Comparison of ENCODE assay signal across 12 mouse cellular contexts in genomic region chr17:66405601-66406000, GRCm38 (mm10). TPM values are rescaled to one million over a fixed set of nuclear protein-coding genes. Genes with fewer than 3 reads are reported as not detected.
A peak's percentile ranks its signal among the peaks of the same experiment; 100 is the strongest.
DNase-seq lines count a peak whose midpoint lies in the region; ATAC-seq and TF ChIP-seq lines count a peak whose summit lies in the region.
"Had no signal": no experiment of that assay in that cellular context is flagged by ENCODE, and none has a peak within 500 bp of the region (broad histone marks: within the 10 kb centered on the region; RNA-seq: fewer than 3 reads in every experiment).

No protein-coding gene starts in this region.

- H3K36me3 ChIP-seq in heart, embryonic 15.5 days: no peaks in the 10 kb centered on the region
- H3K36me3 ChIP-seq in heart, adult 2 months (ENCODE audit: control insufficient read depth, insufficient read depth, low read length): no peaks in the 10 kb centered on the region
- no peaks in the 10 kb centered on the region for H3K36me3 ChIP-seq in testis, adult 2 months (ENCODE audit: control insufficient read depth, insufficient read depth, low read length)
- H3K36me3 ChIP-seq in limb, embryonic 12.5 days: peaks cover 9% of the 10 kb centered on the region; the same call in 1 of the 2 replicates
- H3K36me3 ChIP-seq: liver, embryonic 13.5 days had no signal

- no peaks in the 10 kb centered on the region for H3K79me2 ChIP-seq in heart, adult 2 months (replicated peaks; ENCODE audit: control insufficient read depth, insufficient read depth, low read length)

- H3K9ac ChIP-seq in heart, embryonic 15.5 days: no peak overlapping the region
- no peak overlapping the region for H3K9ac ChIP-seq in heart, adult 2 months (ENCODE audit: low read depth, low read length)
- no peak overlapping the region for H3K9ac ChIP-seq in limb, embryonic 12.5 days (replicated peaks)
- H3K9ac ChIP-seq: liver, embryonic 13.5 days had no signal

- peak overlapping the region; percentile 48 for H3K4me2 ChIP-seq in heart, embryonic 15.5 days
- H3K4me2 ChIP-seq in limb, embryonic 12.5 days: peak overlapping the region; percentile 32
- H3K4me2 ChIP-seq: liver, embryonic 13.5 days had no signal

- H3K4me3 ChIP-seq in heart, embryonic 15.5 days: peak overlapping the region; percentile 2; the same call in 1 of the 2 replicates
- no peak overlapping the region for H3K4me3 ChIP-seq in heart, adult 2 months
- H3K4me3 ChIP-seq in testis, adult 2 months (ENCODE audit: control insufficient read depth, low read depth, low read length): no peak overlapping the region
- H3K4me3 ChIP-seq in limb, embryonic 12.5 days (replicated peaks): no peak overlapping the region
- H3K4me3 ChIP-seq: liver, embryonic 13.5 days had no signal

- ATAC-seq in heart, embryonic 15.5 days (replicated peaks; ENCODE audit: insufficient number of reproducible peaks, insufficient read depth, low FRiP score, low read depth): no peak
- ATAC-seq in limb, embryonic 12.5 days (ENCODE audit: insufficient number of reproducible peaks, insufficient read depth, low FRiP score, low TSS enrichment, low read depth): no peak

- no peak for TF ChIP-seq POLR2A in heart, adult 2 months (IDR thresholded peaks at IDR 0.05; ENCODE audit: insufficient read depth, low read depth, low read length)
- TF ChIP-seq POLR2A in testis, adult 2 months (IDR thresholded peaks at IDR 0.05; ENCODE audit: control insufficient read depth, low read depth, low read length): no peak

- intact Hi-C loops in heart, adult 2 months (cut with DNase I): no loop called here

- H3K9me3 ChIP-seq in heart, embryonic 15.5 days (replicated peaks): no peaks in the 10 kb centered on the region
- H3K9me3 ChIP-seq in limb, embryonic 12.5 days: no peaks in the 10 kb centered on the region
- H3K9me3 ChIP-seq: liver, embryonic 13.5 days had no signal

- peaks cover 26% of the 10 kb centered on the region for H3K4me1 ChIP-seq in heart, embryonic 15.5 days (replicated peaks)
- H3K4me1 ChIP-seq in heart, adult 2 months (ENCODE audit: control insufficient read depth, insufficient read depth, low read length): peaks cover 3% of the 10 kb centered on the region; the same call in 1 of the 2 replicates
- H3K4me1 ChIP-seq in testis, adult 2 months (ENCODE audit: control insufficient read depth, insufficient read depth, low read length): no peaks in the 10 kb centered on the region; the same call in 1 of the 2 replicates
- peaks cover 33% of the 10 kb centered on the region for H3K4me1 ChIP-seq in limb, embryonic 12.5 days (replicated peaks)
- H3K4me1 ChIP-seq: liver, embryonic 13.5 days had no signal

- TF ChIP-seq CTCF in heart, adult 2 months (IDR thresholded peaks at IDR 0.05): no peak
- TF ChIP-seq CTCF in testis, adult 2 months (IDR thresholded peaks at IDR 0.05; ENCODE audit: control insufficient read depth, insufficient read depth, insufficient replicate concordance, low read depth, low read length): no peak

- DNase-seq in heart, adult 2 months: no peak
- no peak for DNase-seq in testis, postnatal 10 days (ENCODE audit: low spot score)
- no peak for DNase-seq in ovary, postnatal 14 days (ENCODE audit: low spot score)
- DNase-seq in adrenal gland, postnatal 14 days: no peak
- no peak for DNase-seq in frontal cortex, adult 2 months (ENCODE audit: extremely low spot score in 1 of 2, low spot score in 1 of 2)
- DNase-seq: heart, adult 11 months; liver, embryonic 13.5 days; thymus, adult 18-20 months had no signal

- no peaks in the 10 kb centered on the region for H3K27me3 ChIP-seq in heart, embryonic 15.5 days
- peaks cover 1% of the 10 kb centered on the region; the same call in 1 of the 2 replicates for H3K27me3 ChIP-seq in heart, adult 2 months (ENCODE audit: control insufficient read depth, insufficient read depth, low read length)
- no peaks in the 10 kb centered on the region for H3K27me3 ChIP-seq in testis, adult 2 months (ENCODE audit: control insufficient read depth, insufficient read depth, low read length)
- peaks cover 7% of the 10 kb centered on the region; the same call in 1 of the 2 replicates for H3K27me3 ChIP-seq in limb, embryonic 12.5 days
- H3K27me3 ChIP-seq: CH12.LX had no signal

- WGBS in heart, embryonic 15.5 days: 38% methylated on average over 7 of the region's 7 CpGs
- WGBS in heart, adult 2 months: 45% methylated on average over 7 of the region's 7 CpGs
- 34% methylated on average over 7 of the region's 7 CpGs for WGBS in limb, embryonic 12.5 days

- TF ChIP-seq EP300 in heart, adult 2 months (IDR thresholded peaks at IDR 0.05; ENCODE audit: insufficient read depth, low read depth, low read length): no peak

- peak overlapping the region; percentile 55 for H3K27ac ChIP-seq in heart, embryonic 15.5 days
- no peak overlapping the region for H3K27ac ChIP-seq in heart, adult 2 months
- peak overlapping the region; percentile 32 for H3K27ac ChIP-seq in testis, adult 2 months (ENCODE audit: control insufficient read depth, insufficient read depth, low read depth, low read length)
- H3K27ac ChIP-seq in limb, embryonic 12.5 days: no peak overlapping the region
- H3K27ac ChIP-seq: liver, embryonic 13.5 days had no signal

RNA-seq across cellular contexts. Expression of gene Mtcl1, which starts 43.9 kb away (rescaled TPM):
- 0.83 and 2.7 TPM in 2 replicates for polyA plus RNA-seq in heart, embryonic 15.5 days (2015; fragmentation: Nextera tagmentation; extraction: Ambion mirVana)
- total RNA-seq in heart, adult 2 months (2021): 1 to 10 TPM; 5.9 to 6.8 TPM
- 1.5 TPM in 2 replicates for polyA plus RNA-seq in heart, adult 2 months (2012; rRNA removed)
- 5.6 and 6.8 TPM in 2 replicates for polyA plus RNA-seq in testis, adult 2 months (2012; rRNA removed)
- 4.8 and 5.3 TPM in 2 replicates for polyA plus RNA-seq in limb, embryonic 12.5 days (2016; fragmentation: Nextera tagmentation; extraction: Ambion mirVana)
- total RNA-seq in adrenal gland, postnatal 14 days (2021): 13.7 and 14.3 TPM in 2 replicates
- 35.6 and 38.5 TPM in 2 replicates for polyA plus RNA-seq in frontal cortex, adult 2 months (2012; rRNA removed)
- total RNA-seq: CH12.LX had no signal

Comparison
In these comparisons a context has a peak if more than half of its experiments do, and no peak if none do; other contexts are left out.
1. H3K27ac ChIP-seq: peak in heart, embryonic 15.5 days (single experiment) and testis, adult 2 months (single experiment); none in heart, adult 2 months (single experiment) and limb, embryonic 12.5 days (single experiment).